Mouse (Mus musculus) cerebellum, adult 9-11 months (tissue): ENCODE data around the gene Pdzd2.
A peak's percentile ranks its signal among the peaks of the same experiment; 100 is the strongest.

Source experiments
- DNase-seq: peaks from one replicate; pipeline ENCODE4 v3.0.0; 2022

Gene Pdzd2

GRCm38 (mm10) chr15:12465748-12466147, 274.0 kb downstream of the Pdzd2 start:
- DNase-seq: no peak

GRCm38 (mm10) chr15:12456808-12457207, 282.9 kb downstream of the Pdzd2 start:
- DNase-seq: no peak

GRCm38 (mm10) chr15:12453343-12453742, 286.4 kb downstream of the Pdzd2 start:
- DNase-seq: peak; percentile 19

GRCm38 (mm10) chr15:12452141-12452995, 287.4 kb downstream of the Pdzd2 start:
- DNase-seq: peak; percentile 60

- DNase-seq: peak; percentile 86
Observed at GRCm38 (mm10) chr15:12451448-12451847, 288.3 kb downstream of the Pdzd2 start.

GRCm38 (mm10) chr15:12450790-12451189, 288.9 kb downstream of the Pdzd2 start:
- peak; percentile 24 for DNase-seq

- DNase-seq: no peak
Observed at GRCm38 (mm10) chr15:12449321-12449720, 290.4 kb downstream of the Pdzd2 start.

GRCm38 (mm10) chr15:12447021-12447434, 292.7 kb downstream of the Pdzd2 start:
- no peak for DNase-seq

GRCm38 (mm10) chr15:12444551-12444950, 295.2 kb downstream of the Pdzd2 start:
- no peak for DNase-seq

- peak; percentile 18 for DNase-seq
Observed at GRCm38 (mm10) chr15:12439351-12439751, 300.4 kb downstream of the Pdzd2 start.

- DNase-seq: no peak
Observed at GRCm38 (mm10) chr15:12438691-12439090, 301.0 kb downstream of the Pdzd2 start.

- DNase-seq: no peak
Observed at GRCm38 (mm10) chr15:12438081-12438480, 301.6 kb downstream of the Pdzd2 start.

- DNase-seq: no peak
Observed at GRCm38 (mm10) chr15:12435910-12436309, 303.8 kb downstream of the Pdzd2 start.

- no peak for DNase-seq
Observed at GRCm38 (mm10) chr15:12433893-12434599, 305.7 kb downstream of the Pdzd2 start.

GRCm38 (mm10) chr15:12432879-12433278, 306.8 kb downstream of the Pdzd2 start:
- DNase-seq: no peak

- no peak for DNase-seq
Observed at GRCm38 (mm10) chr15:12432320-12432719, 307.4 kb downstream of the Pdzd2 start.

- no peak for DNase-seq
Observed at GRCm38 (mm10) chr15:12431684-12432083, 308.0 kb downstream of the Pdzd2 start.

- no peak for DNase-seq
Observed at GRCm38 (mm10) chr15:12431188-12431587, 308.5 kb downstream of the Pdzd2 start.

GRCm38 (mm10) chr15:12430670-12431069, 309.1 kb downstream of the Pdzd2 start:
- DNase-seq: no peak

- no peak for DNase-seq
Observed at GRCm38 (mm10) chr15:12429572-12430431, 309.9 kb downstream of the Pdzd2 start.

- DNase-seq: no peak
Observed at GRCm38 (mm10) chr15:12427818-12428217, 311.9 kb downstream of the Pdzd2 start.

GRCm38 (mm10) chr15:12426342-12426741, 313.4 kb downstream of the Pdzd2 start:
- DNase-seq: no peak

GRCm38 (mm10) chr15:12425049-12425627, 314.6 kb downstream of the Pdzd2 start:
- no peak for DNase-seq
